Mouse (Mus musculus): ENCODE measurements around the gene Ctnnbl1.

Ctnnbl1 gene

DNA sequence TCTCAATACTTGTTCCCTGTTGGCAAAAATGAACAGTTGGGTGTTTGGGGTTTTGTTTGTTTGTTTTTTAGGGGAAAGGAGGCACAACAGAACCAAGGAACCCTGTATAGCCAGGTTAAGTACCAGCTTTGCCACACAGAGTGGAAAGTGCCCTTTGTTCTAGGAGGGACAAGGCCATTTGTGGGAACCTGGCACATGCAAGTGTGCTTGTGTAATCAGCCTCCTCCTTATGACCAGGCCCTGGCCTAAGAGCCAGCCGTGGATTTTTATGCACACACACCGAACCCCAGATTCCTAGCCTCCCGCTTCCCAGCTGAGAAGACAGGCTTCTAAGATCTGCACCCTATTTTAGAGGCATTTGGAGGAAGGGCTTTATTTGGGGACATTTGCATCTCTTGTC is 140.2 kb downstream of the Ctnnbl1 start:
- DNase-seq (ENCODE audit: low spot score) = no peak

DNA sequence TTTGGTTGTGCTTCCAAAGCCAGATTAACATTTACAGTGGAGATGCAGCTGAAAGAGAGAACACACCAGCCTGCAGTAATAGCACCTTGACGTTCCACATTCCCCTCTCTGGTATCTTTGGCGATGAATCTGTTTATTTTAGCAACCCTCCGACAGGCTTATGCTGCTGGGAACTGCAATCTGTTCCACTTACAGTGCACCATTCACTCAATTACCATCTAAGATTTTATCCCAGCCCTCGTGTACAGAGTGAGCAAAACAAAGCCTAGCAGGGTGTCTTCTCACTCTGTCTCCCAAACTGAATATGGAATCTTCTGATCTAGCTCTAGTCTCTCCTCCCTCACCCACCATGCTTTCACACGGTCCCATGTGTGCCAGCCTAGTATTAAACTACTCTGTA is 140.8 kb downstream of the Ctnnbl1 start:
- no peak for DNase-seq (ENCODE audit: low spot score)

DNA sequence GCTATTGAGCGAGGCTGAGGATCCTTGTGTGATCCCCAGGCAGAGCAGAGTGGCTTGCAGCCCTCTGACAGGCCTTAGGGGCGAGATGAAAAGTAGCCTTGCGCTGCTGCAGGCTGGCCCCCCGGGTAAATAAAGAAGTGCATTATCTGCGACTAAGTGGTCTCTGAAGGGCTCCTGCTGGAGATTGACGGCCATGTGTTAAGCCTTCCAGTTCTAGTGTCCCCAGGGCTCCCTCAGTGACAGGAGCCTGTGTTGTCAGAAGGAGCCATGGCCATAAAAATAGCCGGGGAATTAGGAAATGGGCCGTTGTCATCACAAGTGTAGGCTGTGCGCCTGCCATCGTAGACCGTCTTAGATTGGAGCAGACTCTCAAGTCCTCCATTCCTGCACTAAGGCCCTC is 144.7 kb downstream of the Ctnnbl1 start:
- no peak for DNase-seq (ENCODE audit: low spot score)

DNA sequence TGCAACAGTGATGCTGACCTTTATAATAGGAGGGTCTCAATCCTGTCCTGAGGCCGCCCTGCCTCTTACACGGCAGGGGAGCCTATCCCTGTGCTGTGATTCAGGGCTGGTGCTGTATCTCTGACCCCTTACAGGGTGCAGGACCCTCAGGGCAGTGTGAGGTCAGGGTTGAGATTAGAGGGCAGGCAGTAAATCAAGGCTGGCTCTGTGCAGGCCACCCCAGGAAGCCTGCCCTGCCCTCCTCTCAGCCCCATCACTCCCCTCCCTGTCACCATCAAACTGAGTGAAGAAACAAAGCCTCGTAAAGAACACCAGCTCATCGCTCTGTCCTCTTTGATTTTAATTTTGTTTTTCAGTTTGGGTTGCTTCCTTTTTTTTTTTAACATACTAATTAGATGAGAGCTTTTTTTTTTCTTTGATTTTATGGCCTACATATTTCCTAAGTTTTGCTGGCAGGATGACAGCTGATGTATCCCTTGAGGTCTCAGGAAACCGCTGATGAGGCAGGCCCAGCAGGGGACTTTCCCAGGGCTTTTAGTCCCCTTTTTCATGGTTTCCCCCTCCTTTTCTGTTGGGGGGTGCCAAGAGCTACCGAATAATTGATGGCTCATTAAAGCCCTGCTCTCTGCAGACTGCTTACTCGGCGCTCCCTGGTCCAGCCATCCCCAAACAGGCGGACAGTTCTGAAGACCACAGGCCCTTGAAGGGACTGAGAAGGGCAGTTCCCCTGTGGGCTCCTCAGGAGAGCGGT is 150.2 kb downstream of the Ctnnbl1 start:
- no peak for DNase-seq (ENCODE audit: low spot score)

DNA sequence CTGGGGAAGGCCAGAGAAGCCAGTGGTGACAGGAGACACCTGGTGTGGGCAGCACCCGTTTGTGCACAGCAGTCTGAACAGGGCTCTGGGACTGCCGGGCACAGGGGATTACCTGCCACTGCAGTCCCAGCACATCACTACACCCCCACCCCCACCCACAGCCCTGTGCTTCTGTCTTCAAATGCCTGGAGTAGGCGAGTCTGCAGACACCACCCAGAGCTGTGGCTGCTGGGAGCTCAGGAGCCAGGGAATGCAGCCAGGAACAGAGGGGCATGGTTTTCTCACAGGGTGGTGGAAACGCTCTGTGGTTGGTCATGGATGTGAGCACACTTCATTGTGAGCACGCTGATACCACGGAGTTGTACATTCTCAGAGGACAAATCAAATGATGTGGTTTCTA is 154.0 kb downstream of the Ctnnbl1 start:
- DNase-seq (ENCODE audit: low spot score) = no peak

DNA sequence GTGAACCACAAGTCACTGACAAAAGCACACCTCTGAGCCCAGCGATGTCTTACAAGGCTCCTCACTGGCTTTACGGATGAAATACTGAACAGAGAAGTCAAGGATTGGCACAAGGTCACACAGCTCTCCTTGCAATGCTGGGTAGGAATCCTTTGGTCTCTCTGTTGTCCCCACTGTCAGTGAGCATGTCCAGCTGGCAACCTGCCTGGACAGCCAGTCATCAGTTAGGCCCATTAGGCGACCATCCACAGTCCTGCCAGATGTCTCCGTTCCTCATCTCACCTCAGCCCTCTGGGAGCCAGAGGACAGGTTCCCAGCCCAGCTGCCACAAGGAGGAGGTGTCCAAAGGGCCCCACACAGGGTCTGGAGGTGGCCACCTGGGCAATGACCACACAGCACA is 159.9 kb downstream of the Ctnnbl1 start:
- DNase-seq (ENCODE audit: low spot score) = no peak

DNA sequence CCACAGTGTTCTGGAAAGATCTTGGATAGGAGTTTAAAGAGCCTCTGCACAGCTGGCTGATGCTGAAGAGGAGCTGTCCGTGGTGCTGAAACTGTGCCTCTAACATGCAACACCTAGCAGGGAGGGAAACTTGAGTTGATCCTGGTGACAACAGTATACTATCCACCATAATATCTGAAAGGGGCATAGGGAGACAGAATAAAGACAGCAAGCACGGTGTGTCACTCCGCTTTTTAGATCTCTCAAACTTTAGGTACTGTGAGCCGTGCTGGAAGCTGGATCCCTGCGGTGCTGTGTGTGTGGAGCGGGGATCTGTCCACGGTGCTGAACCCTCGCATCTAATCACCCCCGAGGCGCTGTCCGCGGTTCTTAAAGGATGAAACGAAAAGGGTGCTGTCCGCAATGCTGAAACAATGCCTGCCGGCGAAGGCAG is 176.0 kb downstream of the Ctnnbl1 start:
- DNase-seq (ENCODE audit: low spot score) = peak; percentile 54

DNA sequence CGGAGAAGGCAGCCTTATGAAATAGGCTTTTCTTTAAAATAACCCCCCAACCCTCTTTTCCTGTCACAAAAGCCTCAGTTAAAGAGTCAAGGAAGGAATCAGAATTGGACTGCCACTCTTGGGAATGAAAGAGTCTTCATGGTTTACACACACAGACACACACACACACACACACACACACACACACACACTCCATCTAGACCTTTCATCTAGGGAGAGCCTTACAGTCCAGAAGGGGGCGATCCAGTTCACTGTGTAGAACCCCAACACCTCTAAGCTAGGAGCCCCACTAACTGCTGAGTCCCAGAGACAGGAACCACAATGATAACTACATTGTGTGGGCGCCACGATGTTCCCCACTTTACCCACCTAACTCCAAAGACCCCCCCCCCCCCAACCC is 176.5 kb downstream of the Ctnnbl1 start:
- no peak for DNase-seq (ENCODE audit: low spot score)

DNA sequence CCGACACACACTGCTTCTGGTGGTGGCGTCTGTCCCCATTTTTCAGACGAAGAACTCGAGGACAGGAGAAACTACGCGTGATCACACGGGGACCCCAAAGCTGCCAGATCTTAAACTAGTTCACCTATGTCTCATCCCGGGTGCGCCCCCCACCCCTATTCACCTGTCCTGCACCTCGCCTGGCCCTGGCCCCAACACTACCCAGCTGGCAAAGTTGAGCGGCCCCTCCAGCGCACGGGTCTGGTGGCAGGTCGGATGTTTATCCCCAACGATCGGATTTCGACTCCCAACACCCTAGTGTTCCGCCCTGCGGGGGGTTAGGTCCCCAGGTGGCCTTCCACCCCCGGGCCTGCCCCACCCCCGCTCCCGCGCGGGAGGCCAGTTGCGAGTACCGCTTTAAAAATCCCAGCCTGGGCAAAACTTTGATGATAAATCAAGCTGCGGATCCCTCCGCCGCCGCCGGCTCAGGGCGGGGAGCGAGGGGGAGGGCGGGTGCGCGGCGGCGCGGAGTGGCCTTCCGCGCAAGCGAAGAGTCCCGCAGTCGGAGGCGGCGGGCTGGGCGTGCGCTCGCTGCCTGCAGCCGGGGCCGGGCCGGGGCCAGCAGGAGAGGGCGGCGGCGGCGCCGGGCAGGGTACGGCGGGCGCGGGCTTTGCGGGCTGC is 177.0 kb downstream of the Ctnnbl1 start, which contains the start of gene Vstm2l:
Gene Vstm2l (plus strand): TSS at position 549 of the 660 bp plus-strand sequence.
- no peak for DNase-seq (ENCODE audit: low spot score)

DNA sequence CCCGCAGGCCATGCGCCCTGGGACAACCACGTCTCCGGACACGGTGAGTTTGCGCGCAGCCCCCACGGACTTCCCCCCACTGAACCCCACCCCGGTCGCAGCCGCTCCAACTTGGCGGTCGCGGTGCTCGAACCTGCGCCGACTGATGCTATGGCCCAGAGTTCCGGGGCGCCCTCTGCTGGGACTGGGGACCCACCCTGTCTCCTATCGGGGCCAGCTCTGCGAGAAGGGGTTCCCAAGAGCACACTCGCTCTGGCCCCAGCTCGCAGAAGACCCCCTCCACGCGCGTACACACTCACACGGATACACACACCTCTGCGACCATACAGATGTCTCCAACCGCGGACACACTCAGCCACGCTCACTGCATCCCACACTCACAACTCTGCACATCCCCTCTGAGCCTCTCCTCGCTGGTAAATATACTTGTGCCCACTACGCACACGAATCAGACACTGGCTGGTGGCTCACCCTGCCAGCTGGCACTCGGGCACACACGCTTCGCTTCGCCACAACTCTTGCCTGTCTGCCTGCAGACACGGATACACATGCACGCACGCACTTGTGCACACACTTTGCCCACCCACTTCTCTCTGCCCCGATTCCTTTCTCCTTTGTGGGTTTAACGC is 177.8 kb downstream of the Ctnnbl1 start:
- no peak for DNase-seq (ENCODE audit: low spot score)

DNA sequence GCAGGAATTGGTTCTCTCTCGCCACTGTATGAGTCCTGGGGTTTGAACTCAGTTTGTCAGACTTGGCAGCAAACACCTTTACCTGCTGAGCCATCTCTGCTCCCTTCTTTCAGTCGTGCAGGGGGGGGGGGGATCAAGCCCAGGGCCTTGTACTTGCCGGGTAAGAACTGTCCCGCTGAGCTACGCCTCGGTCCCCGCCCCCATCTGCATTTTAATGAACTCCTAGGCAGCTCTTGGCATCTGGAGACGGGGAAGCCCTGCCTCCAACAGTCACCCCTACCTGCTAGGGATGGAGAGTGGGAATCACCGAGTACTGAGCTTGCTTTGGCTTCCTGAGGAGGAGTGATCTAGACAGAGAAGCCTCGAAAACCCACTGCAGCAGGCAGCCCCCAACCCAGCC is 181.3 kb downstream of the Ctnnbl1 start:
- DNase-seq (ENCODE audit: low spot score) = no peak

DNA sequence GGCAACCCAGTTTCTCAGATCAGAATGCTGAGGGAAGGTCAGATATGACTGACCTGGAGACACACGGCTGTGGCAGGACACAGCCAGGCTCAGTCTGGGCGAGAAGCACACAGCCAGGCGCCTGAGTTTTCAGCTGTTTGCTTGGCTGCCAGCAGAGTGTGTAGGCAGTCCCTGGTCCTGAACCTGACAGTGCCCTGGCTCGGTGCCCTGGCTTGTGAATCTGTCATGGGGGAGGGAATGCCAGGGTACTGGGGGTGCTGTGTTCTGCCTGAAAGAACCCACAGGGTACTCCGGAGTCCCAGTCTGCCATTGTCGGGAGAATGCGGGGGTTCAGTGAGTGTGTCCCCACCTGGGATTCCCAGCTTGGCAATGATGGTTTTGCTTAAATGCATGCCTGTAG is 184.3 kb downstream of the Ctnnbl1 start:
- DNase-seq (ENCODE audit: low spot score) = no peak

DNA sequence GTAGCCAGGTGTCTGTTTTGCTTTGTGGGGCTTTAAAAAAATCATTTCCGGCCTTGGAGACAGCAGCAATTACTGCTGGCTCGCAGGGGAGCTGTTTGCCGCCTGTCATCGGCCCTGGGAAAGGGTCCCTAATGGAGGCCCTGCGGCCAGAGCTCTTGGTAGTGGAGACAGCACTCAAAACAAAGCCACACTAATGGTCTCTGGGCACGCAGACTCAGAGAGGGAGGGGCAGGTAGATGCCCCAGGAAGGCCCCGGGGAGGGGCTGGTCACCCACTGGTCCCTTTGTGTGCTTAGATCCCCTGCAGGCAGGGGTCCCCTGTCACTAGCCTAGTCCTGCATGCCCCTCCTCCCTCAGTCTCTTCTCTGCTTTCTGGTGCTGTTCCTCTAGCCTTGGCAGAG is 186.2 kb downstream of the Ctnnbl1 start:
- no peak for DNase-seq (ENCODE audit: low spot score)

DNA sequence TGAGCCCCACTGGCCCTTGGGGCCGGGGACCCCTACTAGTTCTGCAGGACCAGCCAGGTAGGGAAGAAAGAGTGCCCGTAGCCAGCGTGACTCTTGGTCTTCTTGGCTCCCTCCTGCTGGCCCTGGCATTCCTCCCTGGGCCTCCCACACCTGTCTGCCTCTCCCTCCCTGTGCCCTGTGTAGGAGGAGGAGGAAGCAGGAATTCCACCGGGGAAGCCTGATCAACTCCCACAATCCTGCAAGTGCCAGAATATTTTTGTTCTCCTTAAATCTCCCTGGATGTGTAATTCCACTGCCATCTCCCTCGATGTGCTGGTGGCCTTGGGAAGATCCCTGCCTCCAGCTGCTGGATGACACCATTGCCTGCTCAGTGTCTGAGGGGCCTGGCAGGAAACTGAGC is 187.3 kb downstream of the Ctnnbl1 start:
- DNase-seq (ENCODE audit: low spot score) = peak; percentile 30

DNA sequence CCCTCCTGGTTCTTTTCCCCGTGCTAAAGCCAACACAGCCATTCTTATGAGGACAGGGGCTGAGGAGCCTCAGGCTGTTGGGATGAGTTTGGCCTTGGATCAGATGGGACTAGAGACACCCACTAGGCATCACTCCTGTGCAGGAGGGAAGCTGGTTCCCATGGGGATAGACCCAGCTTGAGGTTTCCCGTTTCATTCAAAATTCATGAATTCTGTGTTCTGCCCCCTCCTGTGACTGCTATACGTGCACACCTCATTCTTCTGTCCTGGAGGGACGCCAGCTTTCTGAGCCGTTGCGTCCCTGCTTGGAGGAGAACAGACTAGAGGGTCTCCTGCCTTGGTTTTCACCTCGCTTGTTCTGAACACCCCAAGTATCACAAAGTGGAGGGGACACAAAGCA is 189.3 kb downstream of the Ctnnbl1 start:
- no peak for DNase-seq (ENCODE audit: low spot score)

DNA sequence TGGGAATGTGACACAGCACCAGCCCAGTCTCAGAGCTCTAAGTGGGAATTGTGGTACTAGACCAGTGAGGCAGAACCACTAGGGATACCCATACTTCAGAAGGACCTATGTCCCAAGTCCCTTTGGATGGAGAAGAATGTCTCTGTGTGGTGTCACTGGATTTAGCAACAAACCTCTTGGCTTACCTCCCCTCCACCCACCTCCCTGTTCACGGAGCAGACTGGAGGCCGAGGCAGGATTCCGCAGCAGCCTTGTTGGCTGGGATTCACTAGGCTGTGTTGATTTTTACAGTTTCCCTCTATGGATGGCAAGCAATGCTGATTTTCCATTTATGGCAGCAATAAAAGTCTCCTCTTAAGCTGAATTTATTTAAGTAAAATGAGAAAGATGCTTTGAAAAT is 189.7 kb downstream of the Ctnnbl1 start:
- DNase-seq (ENCODE audit: low spot score) = no peak

DNA sequence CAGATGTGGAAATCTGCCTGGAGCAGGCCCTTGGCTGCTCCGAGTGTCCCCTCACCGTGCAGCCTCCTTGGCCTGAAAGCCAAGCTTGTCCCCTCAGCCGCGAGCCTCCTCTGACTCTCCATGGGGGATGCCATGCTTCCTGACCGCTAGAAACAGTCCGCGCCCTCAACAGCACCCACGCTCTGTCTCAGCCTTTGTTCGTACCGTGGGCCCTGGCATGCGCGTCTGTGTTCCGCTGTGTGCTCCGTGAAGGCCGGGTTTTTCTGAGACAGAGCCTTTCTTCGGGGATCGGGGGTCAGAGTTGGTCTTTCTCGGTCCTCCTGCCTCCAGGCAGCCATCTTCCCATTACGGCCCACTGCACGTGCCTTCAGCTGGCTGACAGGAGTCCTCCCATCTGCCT is 190.2 kb downstream of the Ctnnbl1 start:
- no peak for DNase-seq (ENCODE audit: low spot score)

DNA sequence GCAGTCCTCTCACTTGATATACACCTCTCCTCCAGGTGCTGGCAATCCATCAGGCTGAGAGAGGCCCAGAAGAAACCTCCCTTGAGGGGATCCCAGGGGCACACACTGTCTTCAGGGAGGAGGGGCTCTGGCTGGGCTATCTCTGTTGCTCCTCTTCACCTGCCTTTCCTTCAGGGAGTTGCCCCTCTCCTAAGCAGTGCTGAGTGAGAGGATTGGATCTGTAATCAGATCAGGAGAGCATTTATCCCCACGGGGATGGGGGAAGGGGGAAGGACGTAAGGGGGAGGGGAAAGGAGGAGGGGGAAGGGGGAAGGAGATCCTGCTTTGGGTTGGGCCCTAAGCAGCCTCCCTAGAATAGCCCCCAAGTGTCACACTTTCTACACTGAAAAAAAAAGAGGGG is 190.6 kb downstream of the Ctnnbl1 start:
- DNase-seq (ENCODE audit: low spot score) = no peak

DNA sequence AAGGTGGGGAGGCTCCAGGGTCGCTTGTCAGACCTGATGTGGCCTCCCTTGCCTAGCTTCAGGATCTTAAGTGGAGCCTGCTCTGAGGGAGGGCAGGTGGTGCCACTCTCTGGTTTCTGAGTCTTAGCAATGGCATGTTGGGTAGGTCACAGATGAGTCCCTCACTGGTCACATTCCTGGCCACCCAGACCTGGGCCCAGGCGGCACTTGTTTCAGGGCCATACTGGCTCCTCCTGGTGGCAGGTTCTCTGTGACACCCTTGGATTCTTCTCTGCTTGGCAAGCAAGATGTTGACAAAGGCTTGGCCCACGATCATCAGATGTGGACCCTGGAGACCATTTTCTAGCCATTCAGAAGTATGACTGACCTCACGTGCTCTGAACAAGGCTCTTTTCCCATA is 195.5 kb downstream of the Ctnnbl1 start:
- no peak for DNase-seq (ENCODE audit: low spot score)

DNA sequence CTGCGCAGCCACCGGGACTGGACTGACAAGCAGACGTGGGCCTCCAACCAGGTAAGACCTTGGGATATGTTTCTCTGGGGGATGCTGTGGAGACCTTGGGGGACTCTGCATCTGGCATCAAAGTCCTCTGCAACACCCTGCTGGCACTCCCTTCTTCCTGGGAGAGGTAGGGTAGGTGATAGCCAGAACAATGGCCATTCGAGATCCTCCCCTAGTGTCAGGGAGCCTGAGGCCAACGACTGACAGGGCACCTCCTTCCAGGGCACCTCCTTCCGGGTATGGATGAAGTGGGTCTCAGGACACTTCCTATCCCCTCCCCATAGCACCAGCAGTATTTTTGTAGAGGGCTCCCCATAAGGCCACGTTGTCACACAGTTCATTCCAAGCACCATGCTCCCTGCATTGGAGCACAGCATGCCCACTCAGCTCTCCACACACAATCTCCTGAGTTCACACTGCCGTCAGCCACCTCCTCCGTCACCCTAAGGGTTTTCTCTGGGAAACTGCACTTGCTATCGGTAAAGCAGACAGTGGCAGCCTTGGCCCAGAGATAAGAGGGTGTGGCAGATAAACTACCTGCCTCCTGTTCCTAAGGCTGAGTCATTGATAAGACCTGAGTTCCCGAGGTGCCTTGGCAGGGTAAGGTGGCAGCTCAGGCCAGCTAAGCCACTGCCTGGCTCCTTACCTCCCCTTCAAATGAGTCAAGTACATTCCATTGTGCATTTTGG is 198.4 kb downstream of the Ctnnbl1 start:
- no peak for DNase-seq (ENCODE audit: low spot score)

DNA sequence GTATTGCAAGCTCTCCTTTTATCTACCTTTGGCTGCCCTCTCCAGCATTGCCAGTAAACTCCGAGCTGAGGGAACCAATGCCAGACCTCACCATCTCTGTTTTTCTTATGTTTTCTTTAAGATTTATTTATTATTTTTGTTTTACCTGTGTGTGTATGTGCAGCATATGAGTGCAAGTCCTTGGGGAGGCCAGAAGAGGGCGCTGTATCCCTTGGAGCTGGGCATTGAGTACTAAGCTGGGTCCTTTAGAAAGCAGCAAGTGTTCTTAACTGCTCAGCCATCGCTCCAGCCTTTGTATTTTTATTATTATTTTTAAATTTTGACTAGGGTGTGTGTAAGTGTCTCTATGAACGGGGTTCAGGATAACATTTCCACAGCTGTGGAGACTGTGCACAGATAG is 199.5 kb downstream of the Ctnnbl1 start:
- DNase-seq (ENCODE audit: low spot score) = no peak

DNA sequence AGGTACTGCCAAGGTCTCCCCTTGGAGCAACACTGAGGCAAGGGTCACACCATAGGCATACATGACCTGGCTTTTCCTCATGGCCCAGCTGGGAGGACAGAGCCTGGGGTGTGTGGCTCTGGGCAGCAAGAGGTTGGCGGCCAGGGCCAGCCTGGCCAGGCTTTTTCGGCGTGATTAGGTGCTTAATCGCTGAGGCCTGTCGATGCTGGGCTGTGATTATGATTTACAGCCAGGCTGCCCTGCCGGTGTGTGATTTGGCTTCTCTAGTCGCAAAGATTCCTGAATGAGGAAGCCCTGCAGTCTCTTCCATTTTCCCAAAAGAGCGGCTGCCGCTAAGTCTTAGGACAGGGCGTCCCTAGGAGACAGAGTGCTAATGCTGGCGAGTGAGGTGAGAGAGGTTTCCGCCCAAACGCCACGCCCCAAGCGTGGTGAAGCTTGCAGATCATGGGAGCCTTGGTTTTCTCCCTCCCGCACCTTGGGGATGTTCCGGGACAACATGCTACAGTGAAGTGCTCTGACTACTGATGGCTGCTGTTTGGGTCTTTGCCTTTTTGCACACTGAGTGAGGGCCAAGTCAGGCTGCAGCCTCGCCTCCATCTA is 203.5 kb downstream of the Ctnnbl1 start:
- DNase-seq (ENCODE audit: low spot score) = no peak
